Mouse (Mus musculus) CH12.LX (cell line): ENCODE measurements around the gene Rps27l. TPM values are rescaled to one million over a fixed set of nuclear protein-coding genes. Genes with fewer than 3 reads are reported as not detected.

Source experiments
- DNase-seq: peaks from one replicate; pipeline ENCODE4 v3.0.0-alpha.2; 2013; ENCODE audit errors: extremely low read depth
- H3K27ac ChIP-seq: 2 replicates; pipeline ENCODE4 v1.5.1; 2012; ENCODE audit warnings: low read depth, mild to moderate bottlenecking, control low read depth, moderate library complexity; ENCODE audit not compliant: insufficient read depth
- H3K27me3 ChIP-seq: replicated peaks from 2 replicates; pipeline ENCODE3; 2012; ENCODE audit warnings: inconsistent platforms
- H3K36me3 ChIP-seq, 2 experiments: replicated peaks in 1 of 2; 2 replicates each; pipeline versions ENCODE3 to v1.6.1; 2012; ENCODE audit warnings: inconsistent platforms in 1 of 2, low read length in 1 of 2, mild to moderate bottlenecking in 1 of 2, mixed read lengths in 1 of 2, moderate library complexity in 1 of 2; ENCODE audit not compliant: control insufficient read depth in 1 of 2, insufficient read depth in 1 of 2
- H3K4me1 ChIP-seq, 2 experiments: 2 replicates each; pipeline ENCODE4 v1.6.1; 2012; ENCODE audit warnings: inconsistent platforms in 1 of 2, moderate library complexity in 1 of 2; ENCODE audit not compliant: insufficient read depth in 2 of 2, control insufficient read depth in 1 of 2
- H3K4me2 ChIP-seq: 2 replicates; pipeline ENCODE4 v1.6.1; 2012; ENCODE audit warnings: low read depth, mild to moderate bottlenecking, control low read depth; ENCODE audit not compliant: poor library complexity, insufficient read depth, severe bottlenecking
- H3K4me3 ChIP-seq, 3 experiments: fragments of 150-350 bp in 1 of 3; sonication (generic) in 1 of 3; replicated peaks in 1 of 3; 2 replicates each; pipeline versions ENCODE3 to v1.5.1; 2011 to 2012; ENCODE audit warnings: low read depth in 2 of 3, low read length in 2 of 3, mild to moderate bottlenecking in 2 of 3, moderate library complexity in 2 of 3, control low read depth in 1 of 3, improper control_type of control experiment in 1 of 3, inconsistent platforms in 1 of 3, mixed read lengths in 1 of 3; ENCODE audit not compliant: poor library complexity in 1 of 3
- H3K79me2 ChIP-seq: replicated peaks from 2 replicates; pipeline ENCODE4 v1.6.1; 2012; ENCODE audit warnings: mild to moderate bottlenecking, moderate library complexity; ENCODE audit not compliant: control insufficient read depth, poor library complexity, insufficient read depth, severe bottlenecking; ENCODE audit errors: extremely low read depth
- H3K9ac ChIP-seq: 2 replicates; pipeline ENCODE4 v1.6.1; 2012; ENCODE audit warnings: low read depth, mild to moderate bottlenecking, control low read depth, moderate library complexity; ENCODE audit not compliant: insufficient read depth
- H3K9me3 ChIP-seq: replicated peaks from 2 replicates; pipeline ENCODE3; 2012; ENCODE audit warnings: low read length, inconsistent platforms, mixed read lengths
- CTCF ChIP-seq, 2 experiments: IDR thresholded peaks in 1 of 2; conservative IDR thresholded peaks in 1 of 2; 2 replicates each; pipeline ENCODE4 v1.5.1; 2011 to 2012; ENCODE audit warnings: low read depth in 2 of 2, low read length in 2 of 2, improper control_type of control experiment in 1 of 2, inconsistent platforms in 1 of 2, mild to moderate bottlenecking in 1 of 2, moderate library complexity in 1 of 2
- E2F4 ChIP-seq: IDR thresholded peaks from 2 replicates; pipeline ENCODE4 v1.6.1; 2011; ENCODE audit warnings: low read depth, low read length, improper control_type of control experiment; ENCODE audit not compliant: insufficient replicate concordance
- EP300 ChIP-seq: IDR thresholded peaks from 2 replicates; pipeline ENCODE4 v1.6.1; 2011; ENCODE audit warnings: low read length, improper control_type of control experiment
- IRF4 ChIP-seq: IDR thresholded peaks from 2 replicates; pipeline ENCODE4 v1.6.1; 2014; ENCODE audit warnings: low read depth, mild to moderate bottlenecking, inconsistent platforms, low read length, improper control_type of control experiment
- KAT2A ChIP-seq: IDR thresholded peaks from 2 replicates; pipeline ENCODE4 v1.6.1; 2012; ENCODE audit warnings: low read length, improper control_type of control experiment, inconsistent platforms; ENCODE audit not compliant: insufficient replicate concordance
- MAFK ChIP-seq: IDR thresholded peaks from 2 replicates; pipeline ENCODE4 v1.6.1; 2011; ENCODE audit warnings: low read length, improper control_type of control experiment; ENCODE audit not compliant: insufficient replicate concordance
- MAX ChIP-seq: IDR thresholded peaks from 2 replicates; pipeline ENCODE4 v1.6.1; 2011; ENCODE audit warnings: low read length, improper control_type of control experiment
- MAZ ChIP-seq: IDR thresholded peaks from 2 replicates; pipeline ENCODE4 v1.6.1; 2012; ENCODE audit warnings: low read depth, mild to moderate bottlenecking, inconsistent platforms, low read length, improper control_type of control experiment, moderate library complexity
- NRF1 ChIP-seq: IDR thresholded peaks from 2 replicates; pipeline ENCODE4 v1.6.1; 2014; ENCODE audit warnings: low read depth, mild to moderate bottlenecking, inconsistent platforms, low read length, improper control_type of control experiment, moderate library complexity
- PAX5 ChIP-seq: IDR thresholded peaks from 2 replicates; pipeline ENCODE4 v1.6.1; 2012; ENCODE audit warnings: low read length, inconsistent platforms, mixed read lengths
- POLR2A ChIP-seq: IDR thresholded peaks from 2 replicates; pipeline ENCODE4 v1.6.1; 2011; ENCODE audit warnings: low read depth, mild to moderate bottlenecking, improper control_type of control experiment, low read length
- RAD21 ChIP-seq: IDR thresholded peaks from 2 replicates; pipeline ENCODE4 v1.6.1; 2011; ENCODE audit warnings: low read depth, mild to moderate bottlenecking, low read length, improper control_type of control experiment, moderate library complexity
- SIN3A ChIP-seq: IDR thresholded peaks from 2 replicates; pipeline ENCODE4 v1.6.1; 2012; ENCODE audit warnings: low read length, improper control_type of control experiment, inconsistent platforms
- TBP ChIP-seq: conservative IDR thresholded peaks from 2 replicates; pipeline ENCODE4 v1.6.1; 2011; ENCODE audit warnings: low read depth, low read length, improper control_type of control experiment
- UBTF ChIP-seq: IDR thresholded peaks from 2 replicates; pipeline ENCODE4 v1.6.1; 2012; ENCODE audit warnings: low read depth, mild to moderate bottlenecking, inconsistent platforms, low read length, improper control_type of control experiment, moderate library complexity
- ZKSCAN1 ChIP-seq: IDR thresholded peaks from 2 replicates; pipeline ENCODE4 v1.6.1; 2012; ENCODE audit warnings: low read depth, inconsistent platforms, low read length, improper control_type of control experiment, borderline replicate concordance
- ZMIZ1 ChIP-seq: IDR thresholded peaks from 2 replicates; pipeline ENCODE4 v1.6.1; 2012; ENCODE audit warnings: low read depth, mild to moderate bottlenecking, inconsistent platforms, low read length, improper control_type of control experiment
- ZNF384 ChIP-seq: IDR thresholded peaks from 2 replicates; pipeline ENCODE4 v1.6.1; 2012; ENCODE audit warnings: low read depth, low read length, improper control_type of control experiment, inconsistent platforms
- dilution Hi-C: fragments of 300-500 bp; cut with MboI; formaldehyde crosslinking; loops from 2 replicates; pipeline ENCODE4 v1.14.3; 2020; ENCODE audit warnings: low sequenced_read_pairs; ENCODE audit not compliant: extremely low pct_unique_long_range_greater_than_20kb, extremely low pct_ligation_motif_present
- in situ Hi-C: fragments of 300-500 bp; cut with MboI; formaldehyde crosslinking; loops from 3 replicates; pipeline ENCODE4 v1.14.3; 2019; ENCODE audit warnings: low sequenced_read_pairs, low pct_ligation_motif_present, low pct_unique_long_range_greater_than_20kb, mixed read lengths
- polyA plus RNA-seq: library from polyadenylated mRNA; unstranded; fragments of >175 nt; gene quantifications from 2 replicates; pipeline ENCODE4 v1.2.1, GENCODE M21; 2012; ENCODE audit warnings: low read depth; ENCODE audit not compliant: insufficient read length
- total RNA-seq, 2 experiments: library from RNA; depleted of rRNA; stranded (reverse); fragments of 300-350 nt in 1 of 2; fragments of >200 nt in 1 of 2; gene quantifications; 2 replicates each; pipeline ENCODE4 v1.2.3; 2012 to 2014

The Rps27l gene
- total and polyA plus RNA-seq, 3 experiments, result 593 to 1,755 (median 694) TPM

DNA sequence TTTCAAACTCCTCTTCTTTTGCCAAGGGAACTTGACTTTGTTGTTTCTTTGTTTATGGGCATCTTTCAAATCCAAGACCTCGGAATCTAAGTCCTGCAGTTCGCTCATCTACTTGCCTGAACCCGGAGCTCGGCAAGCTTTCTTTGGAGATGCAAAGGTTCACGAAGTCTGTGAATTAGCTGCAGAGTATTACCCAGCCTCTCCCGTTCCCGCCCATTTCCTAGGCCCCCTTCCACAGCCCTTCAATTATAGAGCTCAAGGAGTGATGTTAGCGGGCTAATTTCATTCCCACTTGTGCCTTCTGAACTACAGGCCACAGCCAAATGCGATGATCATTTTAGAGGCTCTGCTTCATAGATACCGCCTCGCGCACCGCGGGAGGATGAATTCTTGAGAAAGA lies 25.9 kb upstream of the Rps27l start:
- DNase-seq, result no peak
- peaks cover 14 to 35% of the 10 kb centered on the region in 2 experiments for H3K4me1 ChIP-seq
- peaks cover 39% of the 10 kb centered on the region for H3K79me2 ChIP-seq
- in situ Hi-C loops (no loop called here), dilution Hi-C loops (no loop called here)
- peaks cover 3% of the 10 kb centered on the region for H3K9me3 ChIP-seq
- H3K9ac ChIP-seq, result peak overlapping the region; percentile 58
- peak overlapping the region; percentile 54 to 97 (median 66) for H3K4me3 ChIP-seq
- H3K36me3 ChIP-seq, result peaks cover 0 to 6% of the 10 kb centered on the region in 2 experiments
- no peak overlapping the region for H3K27ac ChIP-seq
- H3K27me3 ChIP-seq, result peaks cover 3% of the 10 kb centered on the region
- no peak for TF ChIP-seq E2F4
- TF ChIP-seq UBTF, result no peak
- TF ChIP-seq KAT2A, result no peak
- no peak for TF ChIP-seq TBP
- TF ChIP-seq ZNF384, result no peak
- no peak for TF ChIP-seq POLR2A
- TF ChIP-seq MAX, result no peak
- no peak for TF ChIP-seq MAZ
- TF ChIP-seq NRF1, result no peak
- no peak for TF ChIP-seq SIN3A
- no peak for TF ChIP-seq MAFK
- TF ChIP-seq ZKSCAN1, result no peak
- H3K4me2 ChIP-seq, result peak overlapping the region; percentile 97

DNA sequence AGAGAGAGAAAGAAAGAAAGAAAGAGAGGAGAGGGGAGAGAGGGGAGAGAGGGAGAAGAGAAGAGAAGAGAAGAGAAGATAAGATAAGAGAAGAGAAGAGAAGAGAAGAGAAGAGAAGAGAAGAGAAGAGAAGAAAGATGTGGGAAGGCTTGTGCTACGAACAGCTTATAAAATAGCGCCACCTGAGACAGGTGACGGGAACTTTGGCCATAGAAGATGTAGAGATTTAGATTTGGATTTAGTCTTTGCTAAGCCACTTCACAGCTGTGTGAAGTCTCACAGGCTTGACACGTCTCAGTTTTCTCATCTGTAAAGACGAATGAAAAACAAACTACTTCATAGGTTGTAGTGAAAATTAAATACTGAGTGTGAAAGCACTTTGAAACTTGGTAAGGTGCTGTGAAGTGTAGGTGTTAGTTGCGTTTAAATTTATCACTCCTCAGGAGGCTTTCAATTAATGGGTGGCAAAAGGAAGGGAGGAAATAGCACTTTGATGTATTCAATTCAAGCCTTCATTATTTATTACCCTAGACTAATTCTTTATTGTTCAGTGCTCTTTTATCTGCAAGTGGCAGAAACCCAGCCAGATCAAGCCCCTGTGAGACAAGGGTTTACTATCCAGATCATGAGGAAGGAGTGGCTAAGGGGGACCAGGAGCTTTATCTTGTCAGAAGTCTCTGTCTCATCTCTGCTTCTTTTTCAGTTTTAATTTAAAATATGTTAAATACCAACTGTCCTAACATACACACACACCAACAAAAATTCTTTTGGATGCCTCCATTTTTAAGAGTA lies 25.2 kb upstream of the Rps27l start:
- peaks cover 3% of the 10 kb centered on the region for H3K27me3 ChIP-seq
- in situ Hi-C loops, result no loop called here
- no peak overlapping the region for H3K9ac ChIP-seq
- H3K4me1 ChIP-seq, result peaks cover 9 to 28% of the 10 kb centered on the region in 2 experiments; a peak in 3 of 4 replicates
- dilution Hi-C loops, result no loop called here
- H3K27ac ChIP-seq, result no peak overlapping the region
- peaks cover 0 to 2% of the 10 kb centered on the region in 2 experiments for H3K36me3 ChIP-seq
- H3K79me2 ChIP-seq, result peaks cover 33% of the 10 kb centered on the region
- H3K4me3 ChIP-seq, result no peak overlapping the region
- no peak for DNase-seq
- H3K9me3 ChIP-seq, result peaks cover 3% of the 10 kb centered on the region
- peak overlapping the region; percentile 97; the same call in 1 of the 2 replicates for H3K4me2 ChIP-seq
- TF ChIP-seq IRF4, result no peak
- no peak for TF ChIP-seq EP300
- TF ChIP-seq PAX5, result no peak
- TF ChIP-seq ZMIZ1, result no peak
- no peak for TF ChIP-seq NRF1
- peak; percentile 19 for TF ChIP-seq RAD21
- peak in 1 of 2 experiments; percentile 45; a peak in 2 of 4 replicates for TF ChIP-seq CTCF (conservative IDR thresholded peaks at IDR 0.05 in 1 of 2, IDR thresholded peaks at IDR 0.05 in 1 of 2; ENCODE audit: low read depth in 2 of 2, low read length in 2 of 2)
- TF ChIP-seq KAT2A, result no peak
